29 mouse cellular contexts compared by ENCODE assay signal in the genomic region with DNA sequence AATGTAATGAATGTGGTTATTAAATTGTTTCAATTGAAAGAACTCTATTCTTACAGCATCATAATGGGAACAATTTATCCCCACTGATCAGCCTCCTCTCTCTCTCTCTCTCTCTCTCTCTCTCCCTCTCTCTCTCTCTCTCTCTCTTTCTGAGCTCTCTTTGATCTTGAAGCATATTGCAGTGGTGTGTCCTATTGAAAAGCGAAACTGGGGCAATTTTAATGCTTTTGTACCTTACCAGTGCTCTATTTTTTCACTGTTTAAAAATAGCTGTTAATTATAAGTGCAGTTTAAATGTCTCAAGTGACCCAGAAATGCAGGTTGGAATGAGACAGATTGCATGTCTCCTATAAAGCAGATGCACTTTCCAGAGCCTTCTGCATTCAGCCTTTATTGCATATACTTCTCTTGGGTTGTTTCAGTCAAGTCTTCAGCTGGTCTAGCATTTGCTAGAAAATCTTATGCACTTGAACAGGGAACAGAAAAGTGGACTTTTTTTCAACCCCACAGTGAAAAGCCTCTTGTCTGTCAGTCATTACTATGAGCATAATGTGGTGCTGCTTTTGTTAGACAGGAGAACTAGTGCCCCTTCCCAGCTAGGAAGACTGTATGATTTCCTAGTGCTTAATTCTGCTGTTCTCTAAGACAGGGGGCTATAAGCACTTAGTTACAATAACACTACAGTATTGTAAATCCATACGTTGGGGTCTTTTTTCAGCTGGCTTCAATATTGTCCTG.
A peak's percentile ranks its signal among the peaks of the same experiment; 100 is the strongest.
DNase-seq lines count a peak whose midpoint lies in the region; ATAC-seq and TF ChIP-seq lines count a peak whose summit lies in the region.
"Had no signal": no experiment of that assay in that cellular context is flagged by ENCODE, and none has a peak within 500 bp of the region (broad histone marks: within the 10 kb centered on the region; RNA-seq: fewer than 3 reads in every experiment).

No protein-coding gene starts in this region.

- H3K27ac ChIP-seq in midbrain, embryonic 11.5 days (ENCODE audit: low read depth, low read length) = no peak overlapping the region
- H3K27ac ChIP-seq in midbrain, postnatal 0 days (ENCODE audit: low read depth, low read length) = no peak overlapping the region
- peak overlapping the region; percentile 62; the same call in 1 of the 2 replicates for H3K27ac ChIP-seq in forebrain, embryonic 11.5 days (ENCODE audit: low read depth, low read length)
- peak overlapping the region; percentile 10; the same call in 1 of the 2 replicates for H3K27ac ChIP-seq in forebrain, embryonic 16.5 days (ENCODE audit: low read length)
- H3K27ac ChIP-seq: hindbrain, embryonic 10.5 days; hindbrain, embryonic 15.5 days; intestine, embryonic 15.5 days; liver, embryonic 14.5 days; macrophage; neural tube, embryonic 13.5 days had no signal

- no peak for ATAC-seq in midbrain, embryonic 11.5 days (ENCODE audit: low FRiP score)
- ATAC-seq in midbrain, postnatal 0 days (ENCODE audit: low FRiP score) = no peak
- ATAC-seq in forebrain, embryonic 11.5 days (replicated peaks; ENCODE audit: low FRiP score) = peak; percentile 60
- ATAC-seq in forebrain, embryonic 16.5 days = peak; percentile 45
- no peak for ATAC-seq in megakaryocyte-erythroid progenitor cell, adult 5-6 weeks (replicated peaks; ENCODE audit: low FRiP score, low TSS enrichment, poor library complexity, severe bottlenecking)
- ATAC-seq: intestine, embryonic 15.5 days had no signal

- H3K4me3 ChIP-seq in midbrain, embryonic 11.5 days (ENCODE audit: low read depth, low read length) = no peak overlapping the region
- no peak overlapping the region for H3K4me3 ChIP-seq in midbrain, postnatal 0 days (ENCODE audit: low read depth, low read length)
- no peak overlapping the region for H3K4me3 ChIP-seq in forebrain, embryonic 11.5 days (ENCODE audit: low read depth, low read length)
- H3K4me3 ChIP-seq in forebrain, embryonic 16.5 days (replicated peaks; ENCODE audit: low read length) = no peak overlapping the region
- H3K4me3 ChIP-seq: hindbrain, embryonic 10.5 days; hindbrain, embryonic 15.5 days; intestine, embryonic 15.5 days; myocyte; neural tube, embryonic 13.5 days had no signal

- no peaks in the 10 kb centered on the region for H3K36me3 ChIP-seq in midbrain, embryonic 11.5 days (ENCODE audit: control insufficient read depth, insufficient read depth, low read length)
- no peaks in the 10 kb centered on the region for H3K36me3 ChIP-seq in midbrain, postnatal 0 days (ENCODE audit: insufficient read depth, low read length)
- no peaks in the 10 kb centered on the region for H3K36me3 ChIP-seq in forebrain, embryonic 11.5 days (ENCODE audit: control insufficient read depth, insufficient read depth, low read length)
- H3K36me3 ChIP-seq in forebrain, embryonic 16.5 days (ENCODE audit: control insufficient read depth, insufficient read depth) = no peaks in the 10 kb centered on the region
- H3K36me3 ChIP-seq: hindbrain, embryonic 10.5 days; hindbrain, embryonic 15.5 days; intestine, embryonic 15.5 days; neural tube, embryonic 13.5 days had no signal

- 55% methylated on average over 2 of the region's 2 CpGs for WGBS in midbrain, embryonic 11.5 days
- WGBS in midbrain, postnatal 0 days = 36% methylated on average over 2 of the region's 2 CpGs
- WGBS in forebrain, embryonic 11.5 days = 22% methylated on average over 2 of the region's 2 CpGs
- WGBS in forebrain, embryonic 16.5 days = 20% methylated on average over 2 of the region's 2 CpGs

- peak; percentile 68 for DNase-seq in midbrain, embryonic 11.5 days (ENCODE audit: low spot score, missing footprints)
- DNase-seq in midbrain, postnatal 0 days (ENCODE audit: low spot score) = no peak
- DNase-seq in brain, adult 2 months (ENCODE audit: low read depth, low spot score) = peak; percentile 33
- DNase-seq in forebrain, embryonic 11.5 days (ENCODE audit: low spot score) = no peak
- DNase-seq in kidney, postnatal 4 days = no peak
- DNase-seq: adrenal gland, adult 8-10 months; cerebellum, adult 11 months; cerebellum, adult 9-10 months; cerebellum, postnatal 36 days; gastrocnemius, postnatal 10 days; heart, postnatal 14 days; kidney, adult 2 months; kidney, postnatal 36 days; liver; lung, adult 2 months; lung, postnatal 10 days; right cerebral cortex, postnatal 14 days; spleen, adult 18-20 months; thymus, postnatal 25 days had no signal

- TF ChIP-seq CTCF in midbrain, postnatal 0 days (IDR thresholded peaks at IDR 0.05) = no peak

- no peaks in the 10 kb centered on the region for H3K9me3 ChIP-seq in midbrain, embryonic 11.5 days (ENCODE audit: control insufficient read depth, low read length)
- no peaks in the 10 kb centered on the region for H3K9me3 ChIP-seq in midbrain, postnatal 0 days (ENCODE audit: low read length)
- no peaks in the 10 kb centered on the region for H3K9me3 ChIP-seq in forebrain, embryonic 11.5 days (ENCODE audit: control insufficient read depth, low read length)
- H3K9me3 ChIP-seq in forebrain, embryonic 16.5 days (ENCODE audit: control insufficient read depth, low read length) = no peaks in the 10 kb centered on the region
- H3K9me3 ChIP-seq: hindbrain, embryonic 10.5 days; hindbrain, embryonic 15.5 days; intestine, embryonic 15.5 days; neural tube, embryonic 13.5 days had no signal

- H3K9ac ChIP-seq in midbrain, embryonic 11.5 days (ENCODE audit: low read length) = no peak overlapping the region
- no peak overlapping the region for H3K9ac ChIP-seq in midbrain, postnatal 0 days (replicated peaks; ENCODE audit: low read length, poor library complexity, severe bottlenecking)
- no peak overlapping the region for H3K9ac ChIP-seq in forebrain, embryonic 11.5 days (ENCODE audit: low read length)
- H3K9ac ChIP-seq in forebrain, embryonic 16.5 days (replicated peaks; ENCODE audit: low read depth, low read length) = no peak overlapping the region
- H3K9ac ChIP-seq: hindbrain, embryonic 15.5 days; intestine, embryonic 15.5 days; liver, embryonic 14.5 days; neural tube, embryonic 13.5 days had no signal

- H3K4me2 ChIP-seq in midbrain, embryonic 11.5 days = no peak overlapping the region
- no peak overlapping the region for H3K4me2 ChIP-seq in midbrain, postnatal 0 days (ENCODE audit: low read depth, low read length, poor library complexity, severe bottlenecking)
- H3K4me2 ChIP-seq in forebrain, embryonic 11.5 days (ENCODE audit: low read depth, low read length, severe bottlenecking) = no peak overlapping the region
- no peak overlapping the region for H3K4me2 ChIP-seq in forebrain, embryonic 16.5 days (ENCODE audit: low read length)
- H3K4me2 ChIP-seq: hindbrain, embryonic 15.5 days; intestine, embryonic 15.5 days; neural tube, embryonic 13.5 days had no signal

- peaks cover 5% of the 10 kb centered on the region for H3K4me1 ChIP-seq in midbrain, embryonic 11.5 days (ENCODE audit: control insufficient read depth, insufficient read depth, low read length)
- H3K4me1 ChIP-seq in midbrain, postnatal 0 days (ENCODE audit: insufficient read depth, low read length) = no peaks in the 10 kb centered on the region
- H3K4me1 ChIP-seq in forebrain, embryonic 11.5 days (replicated peaks; ENCODE audit: control insufficient read depth, insufficient read depth, low read length) = peaks cover 5% of the 10 kb centered on the region; the same call in 1 of the 2 replicates
- H3K4me1 ChIP-seq in forebrain, embryonic 16.5 days (replicated peaks; ENCODE audit: control insufficient read depth, insufficient read depth, low read length) = peaks cover 5% of the 10 kb centered on the region
- H3K4me1 ChIP-seq: hindbrain, embryonic 15.5 days; intestine, embryonic 15.5 days had no signal

- H3K27me3 ChIP-seq in midbrain, embryonic 11.5 days (ENCODE audit: control insufficient read depth, insufficient read depth, low read length) = 0 out of 2 replicates have a peak, but pooled peaks cover 3% of the 10 kb centered on the region
- H3K27me3 ChIP-seq in midbrain, postnatal 0 days (ENCODE audit: insufficient read depth, low read length) = no peaks in the 10 kb centered on the region
- H3K27me3 ChIP-seq in forebrain, embryonic 11.5 days (ENCODE audit: control insufficient read depth, insufficient read depth, low read length) = no peaks in the 10 kb centered on the region
- no peaks in the 10 kb centered on the region for H3K27me3 ChIP-seq in forebrain, embryonic 16.5 days (replicated peaks; ENCODE audit: control insufficient read depth, insufficient read depth, low read length)
- H3K27me3 ChIP-seq: CH12.LX; hindbrain, embryonic 15.5 days; intestine, embryonic 15.5 days; neural tube, embryonic 13.5 days had no signal

Comparison
In these comparisons a context has a peak if more than half of its experiments do, and no peak if none do; other contexts are left out.
1. DNase-seq: peak in midbrain, embryonic 11.5 days (single experiment) and brain, adult 2 months (single experiment); none in midbrain, postnatal 0 days (single experiment), forebrain, embryonic 11.5 days (single experiment) and kidney, postnatal 4 days (0 of 2).
2. ATAC-seq: peak in forebrain, embryonic 11.5 days (single experiment) and forebrain, embryonic 16.5 days (single experiment); none in midbrain, embryonic 11.5 days (single experiment), midbrain, postnatal 0 days (single experiment) and megakaryocyte-erythroid progenitor cell, adult 5-6 weeks (single experiment).
3. H3K27ac ChIP-seq: peak in forebrain, embryonic 11.5 days (single experiment) and forebrain, embryonic 16.5 days (single experiment); none in midbrain, embryonic 11.5 days (single experiment) and midbrain, postnatal 0 days (single experiment).